Mouse (Mus musculus): ENCODE measurements around the gene Chd6. TPM values are rescaled to one million over a fixed set of nuclear protein-coding genes. Genes with fewer than 3 reads are reported as not detected.

Gene Chd6
- total and polyA plus RNA-seq, 3 experiments: 12.2 to 66.8 (median 42.9) TPM

DNA sequence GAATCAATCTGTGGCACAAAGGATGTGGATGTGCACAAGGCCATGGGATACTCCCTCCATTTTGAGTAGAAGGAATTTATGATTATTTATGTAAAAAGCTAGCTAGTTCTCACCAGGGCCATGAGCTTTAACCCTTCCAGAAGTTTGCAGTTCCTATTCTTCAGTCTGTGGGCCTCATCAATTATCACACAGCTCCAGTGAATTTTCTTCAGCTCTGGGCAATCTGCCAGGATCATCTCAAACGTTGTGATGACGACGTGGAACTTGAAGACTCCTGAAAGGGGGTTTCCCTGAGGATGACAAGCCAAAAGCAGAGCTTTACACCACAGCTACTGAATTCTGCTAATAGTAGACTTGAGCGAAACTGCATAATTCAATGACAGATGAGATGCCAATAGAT is 91.0 kb downstream of the Chd6 start:
- 33% methylated on average over 4 of the region's 4 CpGs for WGBS
- no peak for DNase-seq
- intact Hi-C loops (cut with DNase I): no loop called here
- Histone ChIP-seq H3K79me2 (replicated peaks; ENCODE audit: control insufficient read depth, insufficient read depth, low read length) (no peaks in the 10 kb centered on the region), H3K4me1 (ENCODE audit: control insufficient read depth, insufficient read depth, low read length) (no peaks in the 10 kb centered on the region), H3K4me3 (no peak overlapping the region), H3K9ac (ENCODE audit: low read depth, low read length) (no peak overlapping the region), H3K36me3 (ENCODE audit: control insufficient read depth, insufficient read depth, low read length) (peaks cover 4% of the 10 kb centered on the region), H3K27me3 (ENCODE audit: control insufficient read depth, insufficient read depth, low read length) (no peaks in the 10 kb centered on the region), H3K27ac (no peak overlapping the region)
- TF ChIP-seq EP300 (IDR thresholded peaks at IDR 0.05; ENCODE audit: insufficient read depth, low read depth, low read length) (no peak), CTCF (IDR thresholded peaks at IDR 0.05) (no peak), POLR2A (IDR thresholded peaks at IDR 0.05; ENCODE audit: insufficient read depth, low read depth, low read length) (no peak)

DNA sequence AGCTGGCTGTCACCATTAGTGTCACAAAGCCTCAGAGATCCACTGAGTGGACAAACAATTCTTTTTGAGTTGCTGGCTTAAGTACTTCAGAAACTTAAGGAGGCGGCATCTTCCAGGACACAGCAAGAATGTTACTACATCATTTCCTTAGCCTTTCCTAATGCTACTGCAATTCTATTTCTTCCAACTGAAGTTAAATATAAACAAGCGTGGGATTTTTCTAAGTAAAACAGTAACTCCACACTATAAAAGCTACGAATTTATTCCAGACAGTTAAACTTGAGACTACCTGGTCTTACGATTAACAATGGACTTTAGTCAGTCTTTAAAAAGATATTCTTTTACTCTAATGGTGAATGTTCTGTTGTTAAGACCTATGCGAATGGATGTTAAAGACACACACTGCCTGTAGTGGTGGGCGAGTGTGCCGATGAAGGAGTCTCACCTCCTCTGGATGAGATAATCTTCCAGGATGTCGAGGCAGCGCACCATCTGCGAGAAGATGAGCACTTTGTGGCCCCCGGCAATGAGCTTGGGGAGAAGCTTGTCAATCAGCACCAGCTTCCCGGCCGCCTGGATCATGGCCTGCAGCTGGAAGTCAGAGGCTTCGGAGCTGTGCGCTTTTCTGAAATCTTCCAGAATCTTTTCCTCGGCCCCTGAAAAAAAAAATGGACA is 96.2 kb downstream of the Chd6 start:
- Histone ChIP-seq H3K4me3 (no peak overlapping the region), H3K27me3 (ENCODE audit: control insufficient read depth, insufficient read depth, low read length) (no peaks in the 10 kb centered on the region), H3K4me1 (ENCODE audit: control insufficient read depth, insufficient read depth, low read length) (no peaks in the 10 kb centered on the region), H3K9ac (ENCODE audit: low read depth, low read length) (no peak overlapping the region), H3K36me3 (ENCODE audit: control insufficient read depth, insufficient read depth, low read length) (peaks cover 3% of the 10 kb centered on the region), H3K27ac (no peak overlapping the region), H3K79me2 (replicated peaks; ENCODE audit: control insufficient read depth, insufficient read depth, low read length) (no peaks in the 10 kb centered on the region)
- DNase-seq: no peak
- 90% methylated on average over 16 of the region's 16 CpGs for WGBS
- TF ChIP-seq EP300 (IDR thresholded peaks at IDR 0.05; ENCODE audit: insufficient read depth, low read depth, low read length) (no peak), POLR2A (IDR thresholded peaks at IDR 0.05; ENCODE audit: insufficient read depth, low read depth, low read length) (no peak), CTCF (IDR thresholded peaks at IDR 0.05) (no peak)
- intact Hi-C loops (cut with DNase I): no loop called here

DNA sequence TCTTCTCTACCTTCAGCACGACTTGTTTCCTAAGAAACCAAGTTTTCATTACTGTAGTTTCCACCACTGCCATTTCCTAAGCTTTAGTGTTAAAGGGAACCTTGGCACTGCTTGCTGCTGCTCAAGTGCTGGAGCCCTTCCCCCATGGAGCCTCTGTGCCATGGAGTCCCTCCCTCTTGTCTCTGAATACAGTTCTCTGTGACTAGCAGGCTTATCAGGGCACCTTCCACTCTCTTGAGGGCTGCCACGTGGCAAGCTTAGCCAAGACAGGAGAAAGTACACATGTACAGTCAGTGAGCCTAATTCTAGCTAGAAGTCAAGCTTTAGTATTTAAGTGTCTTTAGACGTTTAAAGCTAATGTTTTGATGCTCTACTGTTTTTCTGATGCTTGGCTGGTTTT is 104.5 kb downstream of the Chd6 start:
- no peak overlapping the region for H3K4me3 ChIP-seq
- H3K9ac ChIP-seq (ENCODE audit: low read depth, low read length): no peak overlapping the region
- H3K4me1 ChIP-seq (ENCODE audit: control insufficient read depth, insufficient read depth, low read length): peaks cover 2% of the 10 kb centered on the region; the same call in 1 of the 2 replicates
- no peaks in the 10 kb centered on the region for H3K27me3 ChIP-seq (ENCODE audit: control insufficient read depth, insufficient read depth, low read length)
- H3K27ac ChIP-seq: no peak overlapping the region
- intact Hi-C loops (cut with DNase I): no loop called here
- no peaks in the 10 kb centered on the region for H3K79me2 ChIP-seq (replicated peaks; ENCODE audit: control insufficient read depth, insufficient read depth, low read length)
- H3K36me3 ChIP-seq (ENCODE audit: control insufficient read depth, insufficient read depth, low read length): no peaks in the 10 kb centered on the region; the same call in none of the 2 replicates
- TF ChIP-seq EP300 (IDR thresholded peaks at IDR 0.05; ENCODE audit: insufficient read depth, low read depth, low read length) (peak; percentile 60; the same call in 1 of the 2 replicates), POLR2A (IDR thresholded peaks at IDR 0.05; ENCODE audit: insufficient read depth, low read depth, low read length) (no peak), CTCF (IDR thresholded peaks at IDR 0.05) (no peak)
- DNase-seq: peak in 1 of 2 experiments; percentile 65
- 38% methylated on average over 3 of the region's 3 CpGs for WGBS

DNA sequence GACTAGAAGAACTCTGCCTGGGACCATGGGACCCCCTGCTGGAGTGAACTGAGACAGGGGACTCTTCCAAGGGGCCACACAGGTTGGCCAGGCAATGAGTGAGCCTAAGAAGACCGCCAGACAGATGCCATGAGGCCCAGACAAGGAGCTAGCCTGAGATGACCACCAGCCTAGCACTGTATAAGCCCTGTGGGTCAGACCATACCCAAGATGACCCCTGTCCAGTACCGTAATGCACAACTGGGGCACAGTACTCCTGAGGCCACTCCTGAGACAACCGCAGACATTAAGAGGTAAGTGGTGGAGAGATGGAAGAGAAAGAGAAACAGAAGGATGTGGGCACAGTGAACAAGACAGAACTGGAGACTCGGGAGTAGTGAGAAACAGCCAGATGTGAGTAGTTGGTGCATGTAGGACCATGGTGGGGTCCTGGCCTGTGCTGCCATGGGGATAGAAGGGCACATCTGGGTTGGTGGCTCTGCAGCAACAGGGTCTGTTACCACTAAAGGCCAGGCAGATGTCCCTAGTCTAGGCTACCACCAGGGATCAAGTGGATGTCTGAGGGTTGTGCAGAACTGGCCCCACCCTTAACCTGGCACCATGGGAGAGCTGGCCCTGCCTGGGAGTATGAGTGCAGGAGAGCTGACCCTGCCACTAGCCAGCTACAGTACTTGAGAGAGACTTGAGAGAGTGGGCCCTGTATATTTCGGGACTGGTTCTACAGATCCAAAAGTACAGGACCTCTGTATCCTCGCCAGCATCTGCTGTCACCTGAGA is 111.7 kb downstream of the Chd6 start:
- Histone ChIP-seq H3K36me3 (ENCODE audit: control insufficient read depth, insufficient read depth, low read length) (peaks cover 5% of the 10 kb centered on the region; the same call in 1 of the 2 replicates), H3K4me3 (no peak overlapping the region), H3K27me3 (ENCODE audit: control insufficient read depth, insufficient read depth, low read length) (no peaks in the 10 kb centered on the region), H3K79me2 (replicated peaks; ENCODE audit: control insufficient read depth, insufficient read depth, low read length) (no peaks in the 10 kb centered on the region), H3K4me1 (ENCODE audit: control insufficient read depth, insufficient read depth, low read length) (peaks cover 3% of the 10 kb centered on the region), H3K9ac (ENCODE audit: low read depth, low read length) (no peak overlapping the region), H3K27ac (no peak overlapping the region)
- WGBS: 99% methylated on average over 6 of the region's 6 CpGs
- no peak for DNase-seq
- TF ChIP-seq POLR2A (IDR thresholded peaks at IDR 0.05; ENCODE audit: insufficient read depth, low read depth, low read length) (no peak), CTCF (IDR thresholded peaks at IDR 0.05) (no peak), EP300 (IDR thresholded peaks at IDR 0.05; ENCODE audit: insufficient read depth, low read depth, low read length) (no peak)
- intact Hi-C loops (cut with DNase I): no loop called here

DNA sequence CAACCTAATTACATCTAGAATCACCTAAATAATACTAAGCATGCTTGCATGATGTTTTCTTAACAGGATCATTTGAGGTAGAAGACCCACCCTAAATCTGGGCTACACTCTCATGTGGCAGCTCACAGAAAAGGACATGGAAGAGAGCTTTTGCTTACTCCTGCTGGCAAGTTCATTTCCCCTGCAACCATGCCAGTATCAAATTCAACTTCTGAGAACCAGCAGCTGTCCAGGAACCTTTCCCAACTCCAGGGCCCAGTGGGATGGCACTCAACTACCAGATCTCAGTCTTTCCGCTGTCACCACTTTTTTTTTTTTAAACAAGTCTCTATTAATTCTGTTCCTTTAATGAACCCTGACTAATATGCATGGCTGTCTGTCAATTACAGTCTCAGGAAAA is 114.7 kb downstream of the Chd6 start:
- Histone ChIP-seq H3K4me1 (ENCODE audit: control insufficient read depth, insufficient read depth, low read length) (peaks cover 8% of the 10 kb centered on the region), H3K79me2 (replicated peaks; ENCODE audit: control insufficient read depth, insufficient read depth, low read length) (no peaks in the 10 kb centered on the region), H3K27ac (no peak overlapping the region), H3K4me3 (no peak overlapping the region), H3K36me3 (ENCODE audit: control insufficient read depth, insufficient read depth, low read length) (peaks cover 18% of the 10 kb centered on the region), H3K27me3 (ENCODE audit: control insufficient read depth, insufficient read depth, low read length) (no peaks in the 10 kb centered on the region), H3K9ac (ENCODE audit: low read depth, low read length) (no peak overlapping the region)
- TF ChIP-seq POLR2A (IDR thresholded peaks at IDR 0.05; ENCODE audit: insufficient read depth, low read depth, low read length) (no peak), EP300 (IDR thresholded peaks at IDR 0.05; ENCODE audit: insufficient read depth, low read depth, low read length) (no peak), CTCF (IDR thresholded peaks at IDR 0.05) (no peak)
- WGBS: 55% methylated on average over 1 of the region's 1 CpGs
- intact Hi-C loops (cut with DNase I): no loop called here
- DNase-seq: no peak

DNA sequence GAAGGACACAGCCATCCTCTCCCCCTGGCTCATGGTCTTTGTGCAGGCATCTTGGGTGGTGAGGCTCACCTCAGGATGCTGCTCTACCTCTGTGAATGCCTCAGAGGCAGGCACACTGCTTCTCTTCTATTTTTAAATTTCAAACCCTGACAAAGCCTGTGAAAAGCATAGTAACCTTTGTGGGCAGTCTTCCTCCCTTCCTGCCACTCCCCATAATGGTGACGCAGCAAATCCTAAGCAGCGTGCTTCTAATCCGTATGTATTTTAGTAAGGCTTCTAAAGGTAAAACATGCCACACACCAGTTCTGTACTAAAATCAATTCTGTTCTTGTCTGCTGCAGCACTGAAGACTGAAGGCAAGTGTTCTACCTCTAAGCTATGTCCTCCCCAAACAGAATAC is 116.4 kb downstream of the Chd6 start:
- TF ChIP-seq CTCF (IDR thresholded peaks at IDR 0.05): no peak
- TF ChIP-seq POLR2A (IDR thresholded peaks at IDR 0.05; ENCODE audit: insufficient read depth, low read depth, low read length): no peak
- no peak for TF ChIP-seq EP300 (IDR thresholded peaks at IDR 0.05; ENCODE audit: insufficient read depth, low read depth, low read length)
- H3K36me3 ChIP-seq (ENCODE audit: control insufficient read depth, insufficient read depth, low read length): peaks cover 18% of the 10 kb centered on the region
- intact Hi-C loops (cut with DNase I): no loop called here
- DNase-seq: no peak
- H3K27ac ChIP-seq: no peak overlapping the region
- H3K27me3 ChIP-seq (ENCODE audit: control insufficient read depth, insufficient read depth, low read length): no peaks in the 10 kb centered on the region
- H3K9ac ChIP-seq (ENCODE audit: low read depth, low read length): no peak overlapping the region
- WGBS: 43% methylated on average over 3 of the region's 3 CpGs
- H3K4me1 ChIP-seq (ENCODE audit: control insufficient read depth, insufficient read depth, low read length): peaks cover 8% of the 10 kb centered on the region
- no peaks in the 10 kb centered on the region for H3K79me2 ChIP-seq (replicated peaks; ENCODE audit: control insufficient read depth, insufficient read depth, low read length)
- H3K4me3 ChIP-seq: no peak overlapping the region

Measured in heart, adult 2 months (tissue).